Mouse (Mus musculus) T-helper 1 cell (primary cell): ENCODE measurements around the gene Cdc27.

Source experiments
- in situ Hi-C: fragments of 300-600 bp; cut with MboI, MseI; formaldehyde crosslinking; loops from one replicate; pipeline ENCODE4 v1.15.1; 2025; ENCODE audit warnings: high pct_unique_total_duplicates

The Cdc27 gene

GRCm38 (mm10) chr11:104550406-104550974 lies at the start of gene Cdc27, which contains the start of gene Myl4:
TSS of gene Cdc27 (minus strand) at chr11:104550620.
TSS of gene Myl4 (plus strand) at chr11:104550663.
- in situ Hi-C loops: no loop called here

GRCm38 (mm10) chr11:104599265-104599945 lies 49.0 kb upstream of the Cdc27 start:
- in situ Hi-C loops: no loop called here

- in situ Hi-C loops: no loop called here
These were observed 45.9 kb upstream of the Cdc27 start for GRCm38 (mm10) chr11:104596365-104596764.

GRCm38 (mm10) chr11:104592066-104592835 lies 41.8 kb upstream of the Cdc27 start:
- in situ Hi-C loops: no loop called here

GRCm38 (mm10) chr11:104590148-104590547 lies 39.7 kb upstream of the Cdc27 start:
- in situ Hi-C loops: no loop called here

GRCm38 (mm10) chr11:104589570-104589969 lies 39.1 kb upstream of the Cdc27 start:
- in situ Hi-C loops: no loop called here

- in situ Hi-C loops: no loop called here
These were observed 38.1 kb upstream of the Cdc27 start for GRCm38 (mm10) chr11:104588513-104588912.

GRCm38 (mm10) chr11:104587904-104588303 lies 37.5 kb upstream of the Cdc27 start:
- in situ Hi-C loops: no loop called here

- in situ Hi-C loops: no loop called here
These were observed 35.1 kb upstream of the Cdc27 start for GRCm38 (mm10) chr11:104585495-104585894.

- in situ Hi-C loops: no loop called here
These were observed 32.4 kb upstream of the Cdc27 start for GRCm38 (mm10) chr11:104582630-104583364.

GRCm38 (mm10) chr11:104582308-104582606 lies 31.8 kb upstream of the Cdc27 start:
- in situ Hi-C loops: no loop called here

GRCm38 (mm10) chr11:104581446-104582307 lies 31.3 kb upstream of the Cdc27 start:
- in situ Hi-C loops: no loop called here

GRCm38 (mm10) chr11:104580606-104581005 lies 30.2 kb upstream of the Cdc27 start:
- in situ Hi-C loops: no loop called here

- in situ Hi-C loops: no loop called here
These were observed 29.7 kb upstream of the Cdc27 start for GRCm38 (mm10) chr11:104580091-104580490.

- in situ Hi-C loops: no loop called here
These were observed 29.2 kb upstream of the Cdc27 start for GRCm38 (mm10) chr11:104579575-104579974.

GRCm38 (mm10) chr11:104579084-104579483 lies 28.7 kb upstream of the Cdc27 start:
- in situ Hi-C loops: no loop called here

- in situ Hi-C loops: no loop called here
These were observed 27.7 kb upstream of the Cdc27 start for GRCm38 (mm10) chr11:104578074-104578473.

GRCm38 (mm10) chr11:104576772-104577612 lies 26.6 kb upstream of the Cdc27 start:
- in situ Hi-C loops: no loop called here

- in situ Hi-C loops: no loop called here
These were observed 22.1 kb upstream of the Cdc27 start for GRCm38 (mm10) chr11:104572566-104572965.

- in situ Hi-C loops: no loop called here
These were observed 21.7 kb upstream of the Cdc27 start for GRCm38 (mm10) chr11:104572091-104572490.
